Mouse (Mus musculus): ENCODE measurements at regions not wholly inside any gene's neighbourhood (a gene's known extent, or its start where the extent isn't known, plus 50 kb on each side); places are given as distances from the start of the nearest gene placed in this dataset.

- DNase-seq (ENCODE audit: low spot score in 2 of 2): no peak
Measured at GRCm38 (mm10) chr2:124718985-124719384, 348.9 kb upstream of the Slc24a5 start.

GRCm38 (mm10) chr2:124719820-124720478, 348.0 kb upstream of the Slc24a5 start:
- DNase-seq (ENCODE audit: low spot score in 2 of 2): no peak

- DNase-seq (ENCODE audit: low spot score in 2 of 2): peak; percentile 11 to 29
Measured at GRCm38 (mm10) chr2:124720593-124721445, 347.1 kb upstream of the Slc24a5 start.

- DNase-seq (ENCODE audit: low spot score in 2 of 2): peak in 1 of 2 experiments; percentile 6
Measured at GRCm38 (mm10) chr2:124724171-124724570, 343.8 kb upstream of the Slc24a5 start.

- DNase-seq (ENCODE audit: low spot score in 2 of 2): no peak
Measured at GRCm38 (mm10) chr2:124724827-124725480, 343.0 kb upstream of the Slc24a5 start.

GRCm38 (mm10) chr2:124727979-124728378, 339.9 kb upstream of the Slc24a5 start:
- DNase-seq (ENCODE audit: low spot score in 2 of 2): no peak

- no peak for DNase-seq (ENCODE audit: low spot score in 2 of 2)
Measured at GRCm38 (mm10) chr2:124732593-124732992, 335.3 kb upstream of the Slc24a5 start.

GRCm38 (mm10) chr2:124740848-124741247, 327.1 kb upstream of the Slc24a5 start:
- DNase-seq (ENCODE audit: low spot score in 2 of 2): no peak

- DNase-seq (ENCODE audit: low spot score in 2 of 2): no peak
Measured at GRCm38 (mm10) chr2:124742964-124743363, 325.0 kb upstream of the Slc24a5 start.

- DNase-seq (ENCODE audit: low spot score in 2 of 2): no peak
Measured at GRCm38 (mm10) chr2:124745045-124745444, 322.9 kb upstream of the Slc24a5 start.

- DNase-seq (ENCODE audit: low spot score in 2 of 2): no peak
Measured at GRCm38 (mm10) chr2:124747119-124747518, 320.8 kb upstream of the Slc24a5 start.

- DNase-seq (ENCODE audit: low spot score in 2 of 2): peak; percentile 34 to 66
Measured at GRCm38 (mm10) chr2:124747627-124748026, 320.3 kb upstream of the Slc24a5 start.

GRCm38 (mm10) chr2:124751832-124752231, 316.1 kb upstream of the Slc24a5 start:
- no peak for DNase-seq (ENCODE audit: low spot score in 2 of 2)

- no peak for DNase-seq (ENCODE audit: low spot score in 2 of 2)
Measured at GRCm38 (mm10) chr2:124753717-124754116, 314.2 kb upstream of the Slc24a5 start.

- no peak for DNase-seq (ENCODE audit: low spot score in 2 of 2)
Measured at GRCm38 (mm10) chr2:124755244-124755643, 312.7 kb upstream of the Slc24a5 start.

GRCm38 (mm10) chr2:124758992-124759391, 308.9 kb upstream of the Slc24a5 start:
- DNase-seq (ENCODE audit: low spot score in 2 of 2): no peak

- DNase-seq (ENCODE audit: low spot score in 2 of 2): no peak
Measured at GRCm38 (mm10) chr2:124763650-124764049, 304.3 kb upstream of the Slc24a5 start.

GRCm38 (mm10) chr2:124764186-124764910, 303.6 kb upstream of the Slc24a5 start:
- no peak for DNase-seq (ENCODE audit: low spot score in 2 of 2)

- DNase-seq (ENCODE audit: low spot score in 2 of 2): no peak
Measured at GRCm38 (mm10) chr2:124769267-124769967, 298.5 kb upstream of the Slc24a5 start.

- no peak for DNase-seq (ENCODE audit: low spot score in 2 of 2)
Measured at GRCm38 (mm10) chr2:124770028-124770427, 297.9 kb upstream of the Slc24a5 start.
